Mouse (Mus musculus): ENCODE data around the gene Acss1. TPM values are rescaled to one million over a fixed set of nuclear protein-coding genes. Genes with fewer than 3 reads are reported as not detected.

Acss1 gene
- total RNA-seq (2014; rRNA removed; ENCODE audit: low replicate concordance) (43.0 and 59.2 TPM in 2 replicates), polyA plus RNA-seq (2015; fragmentation: Nextera tagmentation; extraction: Ambion mirVana) (17.0 and 18.5 TPM in 2 replicates)

DNA sequence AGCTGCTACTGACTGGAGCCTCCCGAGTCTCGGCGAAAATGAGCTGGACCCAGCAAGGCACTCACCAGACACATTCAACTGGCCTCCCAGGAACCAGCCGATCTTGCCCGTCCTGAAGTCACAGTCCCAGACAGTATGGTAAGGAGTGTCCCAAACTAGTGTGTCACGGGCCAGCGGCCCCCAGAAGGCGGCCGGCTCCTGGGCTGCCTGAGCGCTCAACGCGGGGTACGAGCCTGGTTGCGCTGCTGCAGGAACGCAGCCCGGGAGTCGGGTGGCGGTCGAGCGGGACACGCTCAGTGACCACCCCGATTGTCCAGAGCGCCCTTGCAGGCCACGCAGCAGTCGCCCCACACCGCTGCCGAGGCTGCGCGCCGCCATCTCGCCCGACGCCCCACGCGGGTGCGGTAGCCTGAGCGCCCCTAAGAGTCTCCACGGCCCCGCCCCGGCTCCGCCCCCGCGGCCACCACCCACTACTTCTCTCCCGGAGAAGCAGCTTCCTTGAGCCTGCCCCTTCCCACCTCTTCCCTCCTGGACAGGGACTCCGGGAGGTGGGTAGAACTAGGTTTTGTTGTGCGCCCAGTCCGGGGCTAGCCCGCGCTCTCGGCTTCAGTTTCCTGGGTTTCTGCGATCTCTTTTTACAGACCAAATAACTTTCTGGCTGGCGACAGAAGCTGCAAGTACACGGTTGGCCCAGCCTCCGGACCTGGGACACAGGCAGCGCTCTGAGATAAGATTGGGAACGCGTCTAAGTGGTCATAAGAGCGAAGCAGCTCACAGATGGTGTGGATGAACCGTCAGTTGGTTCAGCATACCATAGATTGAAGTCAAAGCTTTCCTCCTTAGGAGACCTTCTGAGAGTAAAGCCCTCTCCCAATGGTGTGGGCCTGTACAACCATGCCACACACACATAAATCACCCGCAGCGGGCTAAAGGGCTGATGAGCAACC, at the start of gene Acss1:
Acss1 (minus strand) TSS at position 681 of the 947 bp plus-strand sequence.
- peak; percentile 53 for ATAC-seq (ENCODE audit: insufficient read depth, low read depth)
- H3K4me2 ChIP-seq (ENCODE audit: low read depth, low read length) = peak within 1 kb of the TSS; percentile 92
- 0 out of 2 replicates have a peak, but pooled peaks cover 14% of the 10 kb centered on the region for H3K4me1 ChIP-seq (ENCODE audit: control insufficient read depth, insufficient read depth)
- WGBS = 2% methylated on average over 50 of the region's 61 CpGs
- H3K9ac ChIP-seq (replicated peaks; ENCODE audit: low read depth, low read length) = peak within 1 kb of the TSS; percentile 70
- TF ChIP-seq CTCF (IDR thresholded peaks at IDR 0.05; ENCODE audit: low read depth) = no peak
- TF ChIP-seq EP300 (IDR thresholded peaks at IDR 0.05; ENCODE audit: low read depth) = no peak
- H3K27ac ChIP-seq (ENCODE audit: low read depth) = peak within 1 kb of the TSS; percentile 68
- DNase-seq (ENCODE audit: low spot score) = peak; percentile 6
- no peaks in the 10 kb centered on the region for H3K36me3 ChIP-seq (replicated peaks; ENCODE audit: control insufficient read depth, insufficient read depth, low read length)
- H3K4me3 ChIP-seq (ENCODE audit: low read depth, low read length) = peak within 1 kb of the TSS; percentile 63
- no peaks in the 10 kb centered on the region for H3K27me3 ChIP-seq (ENCODE audit: control insufficient read depth, insufficient read depth, low read length)
- H3K9me3 ChIP-seq (replicated peaks; ENCODE audit: control insufficient read depth, low read length) = no peaks in the 10 kb centered on the region

DNA sequence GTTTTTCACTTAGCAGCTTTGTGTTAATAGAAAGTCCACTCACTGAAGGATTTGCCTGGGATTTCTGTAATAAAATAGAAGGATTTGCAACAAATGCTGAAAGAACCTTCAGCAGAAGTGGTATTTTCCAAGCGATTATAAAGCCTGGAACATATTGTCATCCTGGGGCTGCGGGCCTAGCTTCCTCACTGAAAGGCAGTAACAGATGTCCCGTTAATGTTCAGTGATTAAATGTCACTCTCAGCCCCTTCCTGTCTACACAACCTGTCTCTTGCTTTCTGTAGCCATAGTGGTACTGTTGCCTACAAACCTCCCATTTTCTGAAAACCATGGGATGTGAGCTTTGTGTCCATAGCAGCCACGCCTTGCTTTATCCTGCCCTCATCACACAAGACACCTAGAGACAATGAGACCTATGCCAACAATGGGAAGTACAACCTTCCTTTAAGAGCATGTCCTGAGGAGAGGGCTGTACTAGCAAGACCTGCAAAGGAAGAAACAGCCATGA, 43.9 kb upstream of the Acss1 start:
- H3K9ac ChIP-seq (replicated peaks; ENCODE audit: low read depth, low read length) = no peak overlapping the region
- no peaks in the 10 kb centered on the region for H3K36me3 ChIP-seq (replicated peaks; ENCODE audit: control insufficient read depth, insufficient read depth, low read length)
- no peak for ATAC-seq (ENCODE audit: insufficient read depth, low read depth)
- TF ChIP-seq CTCF (IDR thresholded peaks at IDR 0.05; ENCODE audit: low read depth) (no peak), EP300 (IDR thresholded peaks at IDR 0.05; ENCODE audit: low read depth) (no peak)
- no peaks in the 10 kb centered on the region for H3K4me1 ChIP-seq (ENCODE audit: control insufficient read depth, insufficient read depth)
- H3K4me2 ChIP-seq (ENCODE audit: low read depth, low read length) = no peak overlapping the region
- no peak overlapping the region for H3K4me3 ChIP-seq (ENCODE audit: low read depth, low read length)
- no peak overlapping the region for H3K27ac ChIP-seq (ENCODE audit: low read depth)
- DNase-seq (ENCODE audit: low spot score) = no peak
- no peaks in the 10 kb centered on the region for H3K27me3 ChIP-seq (ENCODE audit: control insufficient read depth, insufficient read depth, low read length)
- no peaks in the 10 kb centered on the region for H3K9me3 ChIP-seq (replicated peaks; ENCODE audit: control insufficient read depth, low read length)
- WGBS = 68% methylated on average over 4 of the region's 4 CpGs

DNA sequence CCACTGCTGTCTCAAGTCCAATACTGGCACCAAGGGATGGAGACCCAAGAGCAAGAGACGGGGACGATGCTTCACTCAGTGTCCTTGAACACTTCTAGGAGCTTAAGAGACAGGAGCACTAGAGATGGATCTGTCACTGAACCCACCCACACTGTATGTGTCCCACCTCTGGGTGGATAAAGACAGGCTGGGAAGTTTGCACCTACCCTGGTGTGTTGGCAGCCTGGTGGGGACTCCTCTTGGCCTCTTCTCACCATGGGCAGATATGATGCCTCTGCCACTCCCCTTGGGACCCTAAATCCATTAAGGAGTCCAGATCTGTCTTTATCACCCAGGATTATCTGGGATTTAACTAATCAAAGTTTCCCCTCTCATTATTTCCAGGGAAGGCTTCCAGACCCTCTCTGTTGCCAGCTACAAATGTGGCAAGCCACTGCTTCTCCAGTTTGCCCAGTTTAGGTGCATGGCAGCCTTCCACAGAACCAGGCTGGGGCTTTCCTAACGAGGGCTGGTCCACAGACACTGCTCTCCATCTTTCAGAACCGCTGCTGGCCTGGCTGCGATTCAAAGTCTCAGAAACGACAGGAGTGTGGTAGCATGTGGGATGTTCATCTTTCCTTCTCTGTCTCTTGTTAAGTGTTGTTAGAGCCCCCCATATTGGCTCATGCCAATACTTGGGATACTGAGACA, 23.3 kb upstream of the Acss1 start:
- Histone ChIP-seq H3K27ac (ENCODE audit: low read depth) (no peak overlapping the region), H3K4me1 (ENCODE audit: control insufficient read depth, insufficient read depth) (no peaks in the 10 kb centered on the region), H3K4me2 (ENCODE audit: low read depth, low read length) (no peak overlapping the region), H3K27me3 (ENCODE audit: control insufficient read depth, insufficient read depth, low read length) (peaks cover 54% of the 10 kb centered on the region), H3K9ac (replicated peaks; ENCODE audit: low read depth, low read length) (no peak overlapping the region), H3K4me3 (ENCODE audit: low read depth, low read length) (no peak overlapping the region), H3K36me3 (replicated peaks; ENCODE audit: control insufficient read depth, insufficient read depth, low read length) (no peaks in the 10 kb centered on the region), H3K9me3 (replicated peaks; ENCODE audit: control insufficient read depth, low read length) (no peaks in the 10 kb centered on the region)
- TF ChIP-seq EP300 (IDR thresholded peaks at IDR 0.05; ENCODE audit: low read depth) (no peak), CTCF (IDR thresholded peaks at IDR 0.05; ENCODE audit: low read depth) (no peak)
- DNase-seq (ENCODE audit: low spot score) (no peak), ATAC-seq (ENCODE audit: insufficient read depth, low read depth) (no peak)
- WGBS = 62% methylated on average over 6 of the region's 6 CpGs

DNA sequence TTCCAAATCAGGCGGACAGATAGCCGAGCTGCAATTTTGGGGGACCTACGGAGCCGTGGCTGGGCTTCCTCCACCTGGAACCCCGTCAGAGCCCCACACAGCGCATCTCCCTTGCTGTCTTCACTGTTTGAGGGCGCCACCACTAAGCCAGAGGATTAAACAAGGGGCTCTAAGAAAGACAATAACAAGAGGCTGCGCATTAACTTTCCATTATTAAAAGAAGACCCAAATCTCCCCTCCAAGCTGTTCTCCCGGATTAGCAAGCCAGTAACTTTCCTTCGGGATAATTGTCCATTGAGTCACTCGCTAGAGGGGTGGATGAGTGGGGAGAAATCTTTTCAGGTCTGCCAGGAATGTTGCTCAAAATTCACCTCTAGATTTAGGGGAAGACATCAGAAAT, 21.9 kb upstream of the Acss1 start:
- Histone ChIP-seq H3K4me1 (ENCODE audit: control insufficient read depth, insufficient read depth) (no peaks in the 10 kb centered on the region), H3K9ac (replicated peaks; ENCODE audit: low read depth, low read length) (no peak overlapping the region), H3K27me3 (ENCODE audit: control insufficient read depth, insufficient read depth, low read length) (peaks cover 64% of the 10 kb centered on the region), H3K9me3 (replicated peaks; ENCODE audit: control insufficient read depth, low read length) (no peaks in the 10 kb centered on the region), H3K27ac (ENCODE audit: low read depth) (no peak overlapping the region), H3K36me3 (replicated peaks; ENCODE audit: control insufficient read depth, insufficient read depth, low read length) (no peaks in the 10 kb centered on the region), H3K4me3 (ENCODE audit: low read depth, low read length) (no peak overlapping the region), H3K4me2 (ENCODE audit: low read depth, low read length) (no peak overlapping the region)
- TF ChIP-seq EP300 (IDR thresholded peaks at IDR 0.05; ENCODE audit: low read depth) (no peak), CTCF (IDR thresholded peaks at IDR 0.05; ENCODE audit: low read depth) (no peak)
- DNase-seq (ENCODE audit: low spot score) (no peak), ATAC-seq (ENCODE audit: insufficient read depth, low read depth) (no peak)
- 12% methylated on average over 11 of the region's 11 CpGs for WGBS

DNA sequence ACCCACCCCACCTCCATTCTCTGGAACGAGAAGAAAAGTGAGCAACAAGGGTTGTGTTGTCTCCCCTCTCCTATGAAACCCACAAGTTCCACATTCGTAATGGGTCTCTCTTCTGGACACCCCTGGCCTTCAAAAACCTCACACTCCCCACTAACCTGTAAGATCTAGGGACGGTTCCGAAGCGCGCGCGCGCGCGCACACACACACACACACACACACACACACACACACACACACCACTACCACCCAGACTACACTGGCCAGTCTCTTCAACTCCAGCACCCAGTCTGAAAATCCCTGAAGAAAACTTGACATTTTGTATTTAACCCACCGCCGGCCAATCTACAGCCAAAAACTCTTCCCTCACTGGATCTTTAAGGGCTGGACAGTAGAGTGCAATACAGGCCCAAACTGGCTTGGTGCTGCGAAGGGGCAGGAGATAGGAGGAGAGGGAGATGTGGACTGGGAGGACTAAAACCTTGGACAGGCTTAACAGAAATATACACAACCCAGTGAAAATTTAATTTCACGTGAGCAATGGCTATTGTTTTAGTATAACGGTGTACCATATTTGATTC, 21.0 kb upstream of the Acss1 start, which contains the start of gene Vsx1:
Vsx1 (minus strand) TSS at position 138 of the 578 bp plus-strand sequence.
- H3K4me2 ChIP-seq (ENCODE audit: low read depth, low read length) = peak within 1 kb of the TSS; percentile 68
- no peaks in the 10 kb centered on the region for H3K36me3 ChIP-seq (replicated peaks; ENCODE audit: control insufficient read depth, insufficient read depth, low read length)
- no peak for DNase-seq (ENCODE audit: low spot score)
- peak within 1 kb of the TSS; percentile 47 for H3K4me3 ChIP-seq (ENCODE audit: low read depth, low read length)
- WGBS = 47% methylated on average over 15 of the region's 16 CpGs
- TF ChIP-seq CTCF (IDR thresholded peaks at IDR 0.05; ENCODE audit: low read depth) = no peak
- no peak for TF ChIP-seq EP300 (IDR thresholded peaks at IDR 0.05; ENCODE audit: low read depth)
- peaks cover 64% of the 10 kb centered on the region for H3K27me3 ChIP-seq (ENCODE audit: control insufficient read depth, insufficient read depth, low read length)
- peak within 1 kb of the TSS; percentile 42 for H3K9ac ChIP-seq (replicated peaks; ENCODE audit: low read depth, low read length)
- ATAC-seq (ENCODE audit: insufficient read depth, low read depth) = no peak
- no peaks in the 10 kb centered on the region for H3K9me3 ChIP-seq (replicated peaks; ENCODE audit: control insufficient read depth, low read length)
- no peaks in the 10 kb centered on the region for H3K4me1 ChIP-seq (ENCODE audit: control insufficient read depth, insufficient read depth)
- no peak within 1 kb of the TSS for H3K27ac ChIP-seq (ENCODE audit: low read depth)
